Mouse (Mus musculus): ENCODE measurements around the gene Lrrc37a.

The Lrrc37a gene

GRCm38 (mm10) chr11:103402198-103402597 is 102.2 kb downstream of the Lrrc37a start:
- CTCF ChIA-PET = interaction anchor here (0.7 kb wide), 1 partner anchor 27 kb away, joined by 4 read pairs; no protein-coding TSS in a partner anchor
